Mouse (Mus musculus) liver, embryonic 16.5 days (tissue): Measurements from ENCODE around the gene Cdon. TPM values are rescaled to one million over a fixed set of nuclear protein-coding genes. Genes with fewer than 3 reads are reported as not detected.

Source experiments
- ATAC-seq: fragments of 200-750 bp; cut with Nextera tagmentation; 2 replicates; pipeline ENCODE4 v1.8.0; 2017; ENCODE audit warnings: low read depth, mild to moderate bottlenecking, moderate number of reproducible peaks, moderate library complexity
- H3K27ac ChIP-seq: fragments of 300-500 bp; sonication (generic); 2 replicates; pipeline ENCODE4 v1.5.1; 2014; ENCODE audit warnings: mild to moderate bottlenecking, low read length
- H3K27me3 ChIP-seq: fragments of 300-500 bp; sonication (generic); 2 replicates; pipeline ENCODE4 v1.6.1; 2014; ENCODE audit warnings: low read depth, low read length, mixed read lengths; ENCODE audit not compliant: control insufficient read depth, insufficient read depth
- H3K36me3 ChIP-seq: fragments of 300-500 bp; sonication (generic); 2 replicates; pipeline ENCODE4 v1.6.1; 2014; ENCODE audit warnings: mild to moderate bottlenecking; ENCODE audit not compliant: control insufficient read depth, insufficient read depth
- H3K4me1 ChIP-seq: fragments of 300-500 bp; sonication (generic); 2 replicates; pipeline ENCODE4 v1.6.1; 2014; ENCODE audit warnings: low read depth, low read length, mixed read lengths; ENCODE audit not compliant: control insufficient read depth
- H3K4me2 ChIP-seq: fragments of 300-500 bp; sonication (generic); 2 replicates; pipeline ENCODE4 v1.6.1; 2014; ENCODE audit warnings: low read depth, low read length, mixed read lengths
- H3K4me3 ChIP-seq: fragments of 300-500 bp; sonication (generic); 2 replicates; pipeline ENCODE4 v1.5.1; 2014; ENCODE audit warnings: low read depth, mild to moderate bottlenecking, low read length
- H3K9ac ChIP-seq: fragments of 300-500 bp; sonication (generic); 2 replicates; pipeline ENCODE4 v1.6.1; 2014; ENCODE audit warnings: low read depth, low read length
- H3K9me3 ChIP-seq: fragments of 300-500 bp; sonication (generic); replicated peaks from 2 replicates; pipeline ENCODE4 v1.6.1; 2016; ENCODE audit warnings: low read length; ENCODE audit not compliant: control insufficient read depth
- WGBS: fragments of 180-500 bp; shearing (Covaris S2); extraction: QIAGEN DNeasy Blood & Tissue Kit; methylation state at CpG from one replicate; pipeline ENCODE4 v1.1.7; 2014; ENCODE audit not compliant: insufficient replicate concordance; 5-methylcytosine and 5-hydroxymethylcytosine counted together
- polyA plus RNA-seq: library from polyadenylated mRNA; unstranded; fragments of >200 nt; fragmentation: Nextera tagmentation; extraction: Ambion mirVana; gene quantifications from 2 replicates; pipeline ENCODE4 v1.2.1, GENCODE M21; 2015

Gene Cdon
- polyA plus RNA-seq, 1 experiment from 2014 or later, result 0.30 TPM

DNA sequence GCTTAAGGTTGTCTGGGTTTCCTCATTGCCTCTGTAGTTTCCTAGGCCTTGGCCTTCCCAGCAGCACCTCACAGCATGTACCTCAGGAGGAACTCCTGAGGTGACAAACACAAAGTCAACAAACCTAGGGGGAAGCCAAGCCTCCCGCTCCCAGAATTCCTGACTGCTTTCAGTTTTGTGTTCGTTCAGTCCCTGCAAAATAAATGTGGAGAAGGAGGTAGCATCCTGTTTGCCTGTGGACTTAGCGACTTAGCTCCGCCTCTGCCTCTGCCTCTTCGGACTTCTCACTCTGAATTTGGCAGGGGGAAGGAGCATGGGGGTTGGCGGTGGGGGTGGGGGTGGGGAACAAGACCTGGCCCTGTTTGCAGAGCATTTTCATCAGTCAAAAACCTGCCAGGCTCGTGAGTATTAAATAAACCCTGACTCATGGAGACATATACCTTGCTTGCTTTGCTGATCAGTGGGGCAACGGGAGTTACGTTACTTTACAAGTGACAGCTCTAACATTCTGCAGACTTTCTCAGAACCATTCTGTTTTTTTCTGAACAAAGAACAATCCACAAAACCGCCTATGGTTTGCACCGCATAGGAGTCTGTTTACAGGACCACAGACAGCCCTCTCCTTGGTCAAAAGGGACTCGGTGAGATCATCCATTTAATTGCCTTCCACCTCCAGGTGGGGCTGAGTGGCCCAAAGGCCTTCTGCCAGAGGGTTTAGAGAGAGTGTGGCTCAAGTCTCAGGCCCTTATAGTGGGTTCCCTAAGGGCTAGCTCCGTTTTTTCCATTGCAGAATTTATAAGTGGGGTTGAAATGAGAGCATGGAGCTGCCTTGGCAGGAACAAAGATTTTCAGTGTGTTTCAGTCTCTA lies 15.7 kb upstream of the Cdon start:
- H3K27ac ChIP-seq, result no peak overlapping the region
- no peaks in the 10 kb centered on the region for H3K36me3 ChIP-seq
- 21% methylated on average over 13 of the region's 13 CpGs for WGBS
- H3K9me3 ChIP-seq, result no peaks in the 10 kb centered on the region
- H3K9ac ChIP-seq, result no peak overlapping the region
- ATAC-seq, result peak; percentile 24; the same call in 1 of the 2 replicates
- no peak overlapping the region for H3K4me3 ChIP-seq
- no peaks in the 10 kb centered on the region for H3K4me1 ChIP-seq
- peak overlapping the region; percentile 7; the same call in 1 of the 2 replicates for H3K4me2 ChIP-seq
- H3K27me3 ChIP-seq, result no peaks in the 10 kb centered on the region

DNA sequence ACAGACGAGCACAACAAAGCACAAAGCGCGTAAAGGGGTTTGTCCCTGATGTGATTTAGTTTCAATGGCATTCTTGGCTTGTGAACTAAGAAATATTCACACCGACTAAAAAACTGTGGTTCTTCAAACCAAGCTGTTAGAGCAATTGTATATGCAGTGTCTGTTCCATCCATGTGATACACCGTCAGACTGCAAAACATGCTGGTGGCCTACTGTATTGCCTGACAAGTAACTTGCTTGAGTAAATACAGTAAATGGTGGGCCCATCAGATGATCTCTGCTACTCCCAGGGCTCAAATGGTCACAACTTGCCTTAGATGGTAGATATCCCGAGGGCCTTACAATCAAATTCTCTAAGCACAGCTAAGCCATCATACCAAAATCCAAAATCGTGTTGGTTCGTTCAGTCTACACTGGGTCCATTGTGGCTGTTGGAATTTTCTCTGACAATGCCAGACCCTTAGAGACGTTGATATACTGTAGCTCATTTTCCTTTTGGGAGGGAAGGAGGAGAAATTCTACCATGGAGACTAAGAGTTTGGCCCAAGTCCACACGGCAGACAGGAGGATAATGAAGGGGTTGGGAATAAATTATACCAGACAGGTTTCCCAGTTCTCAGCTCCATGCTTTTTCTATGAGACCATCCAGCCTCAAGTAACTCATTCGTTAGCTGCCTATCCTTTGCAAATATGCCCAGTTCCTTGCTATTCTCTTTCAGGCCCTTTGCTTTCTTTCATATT lies 9.5 kb upstream of the Cdon start:
- H3K9me3 ChIP-seq, result no peaks in the 10 kb centered on the region
- 70% methylated on average over 11 of the region's 11 CpGs for WGBS
- H3K27ac ChIP-seq, result no peak overlapping the region
- H3K27me3 ChIP-seq, result no peaks in the 10 kb centered on the region
- ATAC-seq, result no peak
- no peak overlapping the region for H3K9ac ChIP-seq
- no peaks in the 10 kb centered on the region for H3K4me1 ChIP-seq
- H3K36me3 ChIP-seq, result no peaks in the 10 kb centered on the region
- no peak overlapping the region for H3K4me3 ChIP-seq
- H3K4me2 ChIP-seq, result no peak overlapping the region

DNA sequence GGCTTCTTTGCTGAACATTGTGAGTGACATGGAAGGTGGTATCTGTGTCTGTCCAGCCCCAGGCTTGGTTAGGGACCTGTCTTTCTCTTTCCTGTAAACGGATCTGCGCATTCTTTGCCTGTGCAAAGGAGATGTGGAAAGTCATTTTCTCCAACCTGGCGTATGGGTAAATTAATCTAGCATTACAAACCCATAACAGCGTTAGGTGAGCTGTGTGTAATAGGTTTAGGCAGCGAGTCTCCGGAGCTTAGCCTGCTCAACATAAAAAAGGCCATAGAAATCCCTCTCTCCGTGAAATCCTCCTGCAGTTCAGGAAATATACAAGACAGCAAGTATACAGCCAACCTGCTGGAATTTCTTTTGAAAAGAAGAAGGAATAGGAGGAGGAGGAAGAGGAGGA lies 9.0 kb upstream of the Cdon start:
- Histone ChIP-seq H3K9me3 (no peaks in the 10 kb centered on the region), H3K27ac (no peak overlapping the region), H3K4me3 (no peak overlapping the region), H3K4me1 (no peaks in the 10 kb centered on the region), H3K27me3 (no peaks in the 10 kb centered on the region), H3K36me3 (no peaks in the 10 kb centered on the region), H3K9ac (no peak overlapping the region), H3K4me2 (no peak overlapping the region)
- 65% methylated on average over 7 of the region's 7 CpGs for WGBS
- no peak for ATAC-seq

DNA sequence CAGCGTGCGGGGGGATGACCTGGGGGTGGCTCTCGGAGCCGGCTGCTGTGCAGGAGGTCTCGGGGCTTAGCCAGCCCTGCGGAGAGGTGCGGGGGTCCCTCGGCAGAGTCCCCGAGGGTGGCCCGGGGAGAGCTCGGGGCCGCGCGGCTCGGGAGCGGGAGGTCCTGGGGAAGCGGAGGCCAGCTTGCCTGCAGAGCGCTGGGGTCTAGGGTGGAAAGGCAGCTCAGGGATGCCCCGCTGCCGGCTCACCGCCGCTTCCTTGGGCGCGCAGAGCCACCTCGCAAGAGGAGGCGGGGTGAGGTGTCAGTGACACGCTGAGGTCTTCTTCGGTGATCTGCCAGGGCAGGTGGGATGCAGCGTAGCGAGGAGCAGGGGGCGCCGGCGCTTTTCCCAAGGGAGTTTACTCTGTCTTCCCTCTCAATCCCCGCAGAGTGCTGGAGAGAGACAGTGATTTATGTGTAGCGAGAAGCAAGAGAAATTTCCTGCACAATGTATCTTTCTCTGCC lies 855 bp downstream of the Cdon start:
- Histone ChIP-seq H3K9me3 (no peaks in the 10 kb centered on the region), H3K27me3 (peaks cover 17% of the 10 kb centered on the region), H3K4me2 (peak overlapping the region; percentile 86), H3K4me3 (peak overlapping the region; percentile 73), H3K9ac (peak overlapping the region; percentile 66), H3K36me3 (no peaks in the 10 kb centered on the region), H3K27ac (no peak overlapping the region), H3K4me1 (no peaks in the 10 kb centered on the region)
- WGBS, result under 1% methylated on average over 35 of the region's 35 CpGs
- ATAC-seq, result peak; percentile 2; the same call in 1 of the 2 replicates

DNA sequence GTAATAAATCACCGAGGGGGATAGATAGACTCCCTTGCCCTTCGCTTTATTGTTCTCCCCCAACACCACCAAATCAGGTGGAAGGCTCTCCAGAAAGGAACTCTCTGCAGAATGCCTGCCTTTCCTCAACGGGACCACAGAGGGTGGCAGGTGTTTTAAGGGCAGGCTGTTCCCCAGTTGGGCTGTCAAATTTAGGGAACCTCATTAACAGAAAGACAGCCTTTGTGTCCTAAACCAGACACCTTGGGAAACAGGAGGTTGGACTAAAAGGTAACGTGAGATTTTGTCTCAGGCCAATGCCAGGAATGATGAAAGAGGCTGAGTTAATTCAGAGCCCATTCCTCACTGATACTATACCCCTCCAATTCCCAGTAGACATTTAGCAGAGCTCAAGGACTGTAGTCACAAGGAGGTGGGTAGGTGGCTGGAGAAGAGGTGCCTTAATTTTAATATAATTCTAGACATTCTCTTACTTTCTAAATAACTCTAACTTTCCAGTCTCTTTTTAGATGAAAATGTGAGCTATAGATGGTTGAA lies 1.5 kb downstream of the Cdon start:
- H3K4me3 ChIP-seq, result no peak overlapping the region
- no peak overlapping the region for H3K9ac ChIP-seq
- no peaks in the 10 kb centered on the region for H3K4me1 ChIP-seq
- H3K27me3 ChIP-seq, result peaks cover 17% of the 10 kb centered on the region
- no peak for ATAC-seq
- H3K36me3 ChIP-seq, result no peaks in the 10 kb centered on the region
- 13% methylated on average over 4 of the region's 4 CpGs for WGBS
- no peaks in the 10 kb centered on the region for H3K9me3 ChIP-seq
- H3K27ac ChIP-seq, result no peak overlapping the region
- no peak overlapping the region for H3K4me2 ChIP-seq

DNA sequence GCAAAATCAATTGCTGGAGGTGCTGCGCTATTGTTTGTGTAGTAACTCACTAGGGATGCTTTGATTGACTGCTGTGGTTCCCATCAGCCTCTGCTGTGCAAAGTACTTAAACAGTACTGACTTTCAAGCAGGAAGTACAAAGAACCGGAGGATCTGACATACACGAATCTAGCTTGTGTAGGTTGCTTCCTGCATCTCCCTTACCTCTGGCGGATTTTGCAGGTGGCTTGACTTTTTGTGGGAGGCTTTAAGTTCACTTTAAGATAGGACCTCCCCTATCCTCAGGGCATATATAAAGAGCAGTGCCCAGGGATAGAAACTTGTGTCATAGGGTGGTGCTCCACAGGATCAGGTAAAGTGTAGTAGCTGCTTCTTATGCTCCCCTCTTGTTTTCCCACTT lies 2.3 kb downstream of the Cdon start:
- WGBS, result 33% methylated on average over 4 of the region's 4 CpGs
- no peak overlapping the region for H3K27ac ChIP-seq
- H3K4me2 ChIP-seq, result no peak overlapping the region
- no peak for ATAC-seq
- H3K9me3 ChIP-seq, result no peaks in the 10 kb centered on the region
- H3K27me3 ChIP-seq, result peaks cover 17% of the 10 kb centered on the region
- H3K4me3 ChIP-seq, result no peak overlapping the region
- no peak overlapping the region for H3K9ac ChIP-seq
- no peaks in the 10 kb centered on the region for H3K4me1 ChIP-seq
- H3K36me3 ChIP-seq, result no peaks in the 10 kb centered on the region

DNA sequence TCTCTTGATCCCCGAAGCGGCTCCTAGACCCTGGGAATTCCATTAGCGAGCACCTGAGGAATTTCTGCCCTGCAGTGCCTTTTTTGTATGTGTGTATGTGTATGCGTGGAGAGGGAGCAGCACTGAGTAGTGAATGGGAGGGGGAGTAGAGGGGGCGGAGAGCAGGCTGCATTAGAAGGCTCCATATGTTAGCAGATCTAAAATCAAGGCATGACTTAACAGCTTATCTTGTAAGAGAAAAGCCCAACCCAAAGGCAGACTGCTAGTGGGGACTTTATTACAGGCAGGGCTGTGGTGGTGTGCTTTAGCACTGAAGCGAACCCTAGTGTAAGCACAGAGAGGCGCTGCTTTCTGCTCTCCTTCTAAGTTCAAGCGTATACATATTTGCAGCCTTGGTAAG lies 3.7 kb downstream of the Cdon start:
- Histone ChIP-seq H3K4me1 (no peaks in the 10 kb centered on the region), H3K9me3 (no peaks in the 10 kb centered on the region), H3K4me2 (no peak overlapping the region), H3K4me3 (no peak overlapping the region), H3K27ac (no peak overlapping the region), H3K36me3 (no peaks in the 10 kb centered on the region), H3K27me3 (peaks cover 17% of the 10 kb centered on the region), H3K9ac (no peak overlapping the region)
- no peak for ATAC-seq
- 41% methylated on average over 8 of the region's 8 CpGs for WGBS

DNA sequence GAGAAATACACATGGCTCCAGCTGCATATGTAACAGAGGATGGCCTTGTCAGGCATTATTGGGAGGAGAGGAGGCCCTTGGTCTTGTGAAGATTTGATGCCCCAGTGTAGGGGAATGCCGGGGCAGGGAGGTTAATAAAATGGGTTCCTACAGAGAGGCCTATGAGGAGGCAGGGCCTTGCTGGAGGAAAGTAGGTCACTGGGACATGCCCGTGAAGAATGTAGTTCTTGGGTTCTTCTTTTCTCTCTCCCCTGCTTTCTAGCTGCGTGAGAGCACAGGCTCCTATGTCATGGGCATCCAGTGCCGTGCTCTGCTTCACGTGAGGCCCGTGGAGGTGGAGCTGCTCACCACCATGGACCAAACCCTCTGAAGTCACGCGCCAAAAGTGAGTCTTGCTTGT lies 9.5 kb downstream of the Cdon start:
- H3K4me2 ChIP-seq, result no peak overlapping the region
- no peak for ATAC-seq
- no peaks in the 10 kb centered on the region for H3K4me1 ChIP-seq
- H3K9me3 ChIP-seq, result no peaks in the 10 kb centered on the region
- H3K27me3 ChIP-seq, result no peaks in the 10 kb centered on the region
- H3K4me3 ChIP-seq, result no peak overlapping the region
- no peak overlapping the region for H3K9ac ChIP-seq
- no peak overlapping the region for H3K27ac ChIP-seq
- no peaks in the 10 kb centered on the region for H3K36me3 ChIP-seq
- WGBS, result 64% methylated on average over 8 of the region's 8 CpGs

DNA sequence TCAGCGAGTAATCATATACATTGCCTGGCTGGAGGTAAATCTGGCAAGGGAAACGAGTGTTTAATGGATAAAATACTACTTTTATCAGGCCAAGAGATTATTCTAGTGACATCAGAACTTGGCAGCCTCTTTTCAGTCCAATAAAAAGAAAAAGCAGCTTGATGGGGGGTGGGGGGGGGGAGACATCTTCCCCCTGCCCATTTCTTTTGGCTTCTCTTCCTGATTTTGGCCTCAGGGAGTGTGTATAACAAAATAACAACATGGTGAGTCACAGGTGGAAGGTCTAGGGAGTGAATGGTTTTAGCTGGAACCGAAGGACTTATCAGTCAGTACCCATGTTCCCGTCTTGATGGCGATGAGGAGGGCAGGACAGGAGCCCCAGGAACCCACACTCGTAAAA lies 10.5 kb downstream of the Cdon start:
- H3K4me1 ChIP-seq, result no peaks in the 10 kb centered on the region
- H3K27me3 ChIP-seq, result no peaks in the 10 kb centered on the region
- H3K36me3 ChIP-seq, result no peaks in the 10 kb centered on the region
- H3K9ac ChIP-seq, result no peak overlapping the region
- 51% methylated on average over 6 of the region's 6 CpGs for WGBS
- H3K4me2 ChIP-seq, result no peak overlapping the region
- no peak overlapping the region for H3K4me3 ChIP-seq
- H3K9me3 ChIP-seq, result no peaks in the 10 kb centered on the region
- no peak overlapping the region for H3K27ac ChIP-seq
- ATAC-seq, result no peak
